Mouse (Mus musculus): Measurements from ENCODE around the gene Dicer1. TPM values are rescaled to one million over a fixed set of nuclear protein-coding genes. Genes with fewer than 3 reads are reported as not detected.
"Not testable (repeated sequence)": the region's sequence is repeated elsewhere in the genome, so short reads cannot be mapped to it uniquely, and the experiment has no call there.

The Dicer1 gene
- polyA plus RNA-seq, 1 experiment, result 20.3 TPM

- Histone ChIP-seq H3K4me1 (ENCODE audit: control insufficient read depth, insufficient read depth, low read length) (peaks cover 12% of the 10 kb centered on the region), H3K4me3 (ENCODE audit: insufficient read depth, low read length) (no peak overlapping the region), H3K27ac (ENCODE audit: insufficient read depth, low read length) (no peak overlapping the region)
- no peak for TF ChIP-seq CTCF (IDR thresholded peaks at IDR 0.05; ENCODE audit: extremely low read depth, insufficient read depth, low read length)
- no peak for TF ChIP-seq POLR2A (IDR thresholded peaks at IDR 0.05; ENCODE audit: extremely low read depth, insufficient read depth, low read length)
Observed at GRCm38 (mm10) chr12:104743687-104744086, 8.1 kb downstream of the Dicer1 start.

- TF ChIP-seq CTCF (IDR thresholded peaks at IDR 0.05; ENCODE audit: extremely low read depth, insufficient read depth, low read length), result no peak
- TF ChIP-seq POLR2A (IDR thresholded peaks at IDR 0.05; ENCODE audit: extremely low read depth, insufficient read depth, low read length), result no peak
- Histone ChIP-seq H3K4me1 (ENCODE audit: control insufficient read depth, insufficient read depth, low read length) (peaks cover 16% of the 10 kb centered on the region), H3K27ac (ENCODE audit: insufficient read depth, low read length) (no peak overlapping the region)
Observed at GRCm38 (mm10) chr12:104742247-104742646, 9.5 kb downstream of the Dicer1 start.

GRCm38 (mm10) chr12:104740841-104741787 is 10.6 kb downstream of the Dicer1 start:
- TF ChIP-seq CTCF (IDR thresholded peaks at IDR 0.05; ENCODE audit: extremely low read depth, insufficient read depth, low read length) (no peak), POLR2A (IDR thresholded peaks at IDR 0.05; ENCODE audit: extremely low read depth, insufficient read depth, low read length) (no peak)
- Histone ChIP-seq H3K4me1 (ENCODE audit: control insufficient read depth, insufficient read depth, low read length) (peaks cover 16% of the 10 kb centered on the region), H3K27ac (ENCODE audit: insufficient read depth, low read length) (no peak overlapping the region; the same call in 1 of the 2 replicates), H3K4me3 (ENCODE audit: insufficient read depth, low read length) (no peak overlapping the region)

More at GRCm38 (mm10) chr12:104742247-104742646, 9.5 kb downstream of the Dicer1 start:
- H3K4me3 ChIP-seq (ENCODE audit: insufficient read depth, low read length), result no peak overlapping the region

GRCm38 (mm10) chr12:104738931-104739330 is 12.8 kb downstream of the Dicer1 start:
- no peak overlapping the region for H3K27ac ChIP-seq (ENCODE audit: insufficient read depth, low read length)
- peaks cover 14% of the 10 kb centered on the region for H3K4me1 ChIP-seq (ENCODE audit: control insufficient read depth, insufficient read depth, low read length)
- no peak for TF ChIP-seq CTCF (IDR thresholded peaks at IDR 0.05; ENCODE audit: extremely low read depth, insufficient read depth, low read length)
- no peak for TF ChIP-seq POLR2A (IDR thresholded peaks at IDR 0.05; ENCODE audit: extremely low read depth, insufficient read depth, low read length)
- no peak overlapping the region for H3K4me3 ChIP-seq (ENCODE audit: insufficient read depth, low read length)

GRCm38 (mm10) chr12:104738446-104738845 is 13.3 kb downstream of the Dicer1 start:
- no peak overlapping the region for H3K4me3 ChIP-seq (ENCODE audit: insufficient read depth, low read length)
- TF ChIP-seq POLR2A (IDR thresholded peaks at IDR 0.05; ENCODE audit: extremely low read depth, insufficient read depth, low read length) (no peak), CTCF (IDR thresholded peaks at IDR 0.05; ENCODE audit: extremely low read depth, insufficient read depth, low read length) (no peak)
- H3K27ac ChIP-seq (ENCODE audit: insufficient read depth, low read length), result no peak overlapping the region
- H3K4me1 ChIP-seq (ENCODE audit: control insufficient read depth, insufficient read depth, low read length), result peaks cover 13% of the 10 kb centered on the region

GRCm38 (mm10) chr12:104737666-104738065 is 14.1 kb downstream of the Dicer1 start:
- Histone ChIP-seq H3K4me3 (ENCODE audit: insufficient read depth, low read length) (no peak overlapping the region), H3K4me1 (ENCODE audit: control insufficient read depth, insufficient read depth, low read length) (peaks cover 11% of the 10 kb centered on the region)
- TF ChIP-seq POLR2A (IDR thresholded peaks at IDR 0.05; ENCODE audit: extremely low read depth, insufficient read depth, low read length) (no peak), CTCF (IDR thresholded peaks at IDR 0.05; ENCODE audit: extremely low read depth, insufficient read depth, low read length) (no peak)

GRCm38 (mm10) chr12:104735993-104736395 is 15.8 kb downstream of the Dicer1 start:
- no peak overlapping the region for H3K27ac ChIP-seq (ENCODE audit: insufficient read depth, low read length)
- H3K4me1 ChIP-seq (ENCODE audit: control insufficient read depth, insufficient read depth, low read length), result peaks cover 11% of the 10 kb centered on the region
- TF ChIP-seq POLR2A (IDR thresholded peaks at IDR 0.05; ENCODE audit: extremely low read depth, insufficient read depth, low read length) (no peak), CTCF (IDR thresholded peaks at IDR 0.05; ENCODE audit: extremely low read depth, insufficient read depth, low read length) (no peak)
- no peak overlapping the region for H3K4me3 ChIP-seq (ENCODE audit: insufficient read depth, low read length)

More at GRCm38 (mm10) chr12:104737666-104738065, 14.1 kb downstream of the Dicer1 start:
- H3K27ac ChIP-seq (ENCODE audit: insufficient read depth, low read length), result no peak overlapping the region

GRCm38 (mm10) chr12:104733165-104733564 is 18.6 kb downstream of the Dicer1 start:
- Histone ChIP-seq H3K27ac (ENCODE audit: insufficient read depth, low read length) (no peak overlapping the region), H3K4me3 (ENCODE audit: insufficient read depth, low read length) (no peak overlapping the region), H3K4me1 (ENCODE audit: control insufficient read depth, insufficient read depth, low read length) (peaks cover 2% of the 10 kb centered on the region; the same call in 1 of the 2 replicates)
- TF ChIP-seq POLR2A (IDR thresholded peaks at IDR 0.05; ENCODE audit: extremely low read depth, insufficient read depth, low read length) (no peak), CTCF (IDR thresholded peaks at IDR 0.05; ENCODE audit: extremely low read depth, insufficient read depth, low read length) (no peak)

GRCm38 (mm10) chr12:104731782-104732181 is 20.0 kb downstream of the Dicer1 start:
- no peak overlapping the region for H3K27ac ChIP-seq (ENCODE audit: insufficient read depth, low read length)
- no peaks in the 10 kb centered on the region; the same call in 1 of the 2 replicates for H3K4me1 ChIP-seq (ENCODE audit: control insufficient read depth, insufficient read depth, low read length)
- no peak overlapping the region for H3K4me3 ChIP-seq (ENCODE audit: insufficient read depth, low read length)
- TF ChIP-seq CTCF (IDR thresholded peaks at IDR 0.05; ENCODE audit: extremely low read depth, insufficient read depth, low read length) (no peak), POLR2A (IDR thresholded peaks at IDR 0.05; ENCODE audit: extremely low read depth, insufficient read depth, low read length) (no peak)

GRCm38 (mm10) chr12:104726436-104726835 is 25.3 kb downstream of the Dicer1 start:
- H3K4me1 ChIP-seq (ENCODE audit: control insufficient read depth, insufficient read depth, low read length); H3K4me3 ChIP-seq (ENCODE audit: insufficient read depth, low read length); H3K27ac ChIP-seq (ENCODE audit: insufficient read depth, low read length): not testable (repeated sequence)

All from cortical plate, adult 2 months (tissue).